Mouse (Mus musculus): Measurements from ENCODE around the gene Trim59. TPM values are rescaled to one million over a fixed set of nuclear protein-coding genes. Genes with fewer than 3 reads are reported as not detected.

The Trim59 gene
- polyA plus RNA-seq (2012; rRNA removed): 9.3 and 22.2 TPM in 2 replicates

- H3K36me3 ChIP-seq (ENCODE audit: control insufficient read depth, insufficient read depth, low read length): peaks cover 10% of the 10 kb centered on the region; the same call in 1 of the 2 replicates
- TF ChIP-seq CTCF (IDR thresholded peaks at IDR 0.05; ENCODE audit: borderline replicate concordance, control insufficient read depth, extremely low read depth, insufficient read depth, low read length, poor library complexity) (no peak), POLR2A (IDR thresholded peaks at IDR 0.05; ENCODE audit: control insufficient read depth, extremely low read depth, insufficient read depth, low read length, poor library complexity) (peak; percentile 77; the same call in 1 of the 2 replicates)
- WGBS: under 1% methylated on average over 80 of the region's 80 CpGs
- H3K27me3 ChIP-seq (ENCODE audit: control insufficient read depth, insufficient read depth, low read length): no peaks in the 10 kb centered on the region
- DNase-seq: peak; percentile 91
- H3K4me1 ChIP-seq (replicated peaks; ENCODE audit: control insufficient read depth, insufficient read depth, low read length): peaks cover 6% of the 10 kb centered on the region
- H3K4me3 ChIP-seq (ENCODE audit: control insufficient read depth, insufficient read depth, low read length): peak within 1 kb of the TSS; percentile 86
- H3K27ac ChIP-seq (ENCODE audit: control insufficient read depth, insufficient read depth, low read length): peak within 1 kb of the TSS; percentile 25; the same call in 1 of the 2 replicates
Measured at GRCm38 (mm10) chr3:69044645-69045399, at the start of gene Trim59. Trim59 (minus strand) TSS chr3:69044755.

DNA sequence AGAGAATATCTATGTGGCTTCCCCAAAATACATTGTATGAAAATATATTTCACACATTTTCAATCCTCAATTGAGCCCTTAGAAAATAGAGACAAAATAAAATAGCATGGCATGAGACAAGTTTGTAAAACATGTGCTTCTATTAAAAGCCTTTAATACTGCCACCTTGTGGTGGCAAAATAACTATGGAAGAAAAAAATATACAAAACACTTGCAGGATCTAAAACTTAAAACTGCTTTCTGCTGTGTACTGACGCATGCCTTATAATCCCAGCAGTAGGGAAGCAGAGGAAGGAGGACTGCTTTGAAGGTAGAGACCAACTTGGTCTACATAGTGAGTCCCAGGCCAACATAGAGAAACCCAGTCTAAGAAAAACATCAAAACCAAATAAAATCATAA lies 19.4 kb upstream of the Trim59 start:
- Histone ChIP-seq H3K4me1 (replicated peaks; ENCODE audit: control insufficient read depth, insufficient read depth, low read length) (no peaks in the 10 kb centered on the region), H3K36me3 (ENCODE audit: control insufficient read depth, insufficient read depth, low read length) (no peaks in the 10 kb centered on the region), H3K4me3 (ENCODE audit: control insufficient read depth, insufficient read depth, low read length) (no peak overlapping the region), H3K27me3 (ENCODE audit: control insufficient read depth, insufficient read depth, low read length) (no peaks in the 10 kb centered on the region), H3K27ac (ENCODE audit: control insufficient read depth, insufficient read depth, low read length) (no peak overlapping the region)
- 62% methylated on average over 1 of the region's 1 CpGs for WGBS
- TF ChIP-seq POLR2A (IDR thresholded peaks at IDR 0.05; ENCODE audit: control insufficient read depth, extremely low read depth, insufficient read depth, low read length, poor library complexity) (no peak), CTCF (IDR thresholded peaks at IDR 0.05; ENCODE audit: borderline replicate concordance, control insufficient read depth, extremely low read depth, insufficient read depth, low read length, poor library complexity) (no peak)
- DNase-seq: no peak

GRCm38 (mm10) chr3:69062764-69063163 lies 18.2 kb upstream of the Trim59 start:
- H3K4me3 ChIP-seq (ENCODE audit: control insufficient read depth, insufficient read depth, low read length): no peak overlapping the region
- WGBS: 75% methylated on average over 1 of the region's 1 CpGs
- no peaks in the 10 kb centered on the region for H3K27me3 ChIP-seq (ENCODE audit: control insufficient read depth, insufficient read depth, low read length)
- no peak overlapping the region for H3K27ac ChIP-seq (ENCODE audit: control insufficient read depth, insufficient read depth, low read length)
- no peaks in the 10 kb centered on the region for H3K4me1 ChIP-seq (replicated peaks; ENCODE audit: control insufficient read depth, insufficient read depth, low read length)
- no peaks in the 10 kb centered on the region for H3K36me3 ChIP-seq (ENCODE audit: control insufficient read depth, insufficient read depth, low read length)
- no peak for TF ChIP-seq CTCF (IDR thresholded peaks at IDR 0.05; ENCODE audit: borderline replicate concordance, control insufficient read depth, extremely low read depth, insufficient read depth, low read length, poor library complexity)
- TF ChIP-seq POLR2A (IDR thresholded peaks at IDR 0.05; ENCODE audit: control insufficient read depth, extremely low read depth, insufficient read depth, low read length, poor library complexity): no peak
- DNase-seq: no peak

GRCm38 (mm10) chr3:69060672-69061071 lies 16.1 kb upstream of the Trim59 start:
- 95% methylated on average over 4 of the region's 4 CpGs for WGBS
- no peak for DNase-seq
- H3K27ac ChIP-seq (ENCODE audit: control insufficient read depth, insufficient read depth, low read length): no peak overlapping the region
- H3K27me3 ChIP-seq (ENCODE audit: control insufficient read depth, insufficient read depth, low read length): no peaks in the 10 kb centered on the region
- no peaks in the 10 kb centered on the region for H3K4me1 ChIP-seq (replicated peaks; ENCODE audit: control insufficient read depth, insufficient read depth, low read length)
- no peak overlapping the region for H3K4me3 ChIP-seq (ENCODE audit: control insufficient read depth, insufficient read depth, low read length)
- TF ChIP-seq CTCF (IDR thresholded peaks at IDR 0.05; ENCODE audit: borderline replicate concordance, control insufficient read depth, extremely low read depth, insufficient read depth, low read length, poor library complexity) (no peak), POLR2A (IDR thresholded peaks at IDR 0.05; ENCODE audit: control insufficient read depth, extremely low read depth, insufficient read depth, low read length, poor library complexity) (no peak)
- no peaks in the 10 kb centered on the region for H3K36me3 ChIP-seq (ENCODE audit: control insufficient read depth, insufficient read depth, low read length)

DNA sequence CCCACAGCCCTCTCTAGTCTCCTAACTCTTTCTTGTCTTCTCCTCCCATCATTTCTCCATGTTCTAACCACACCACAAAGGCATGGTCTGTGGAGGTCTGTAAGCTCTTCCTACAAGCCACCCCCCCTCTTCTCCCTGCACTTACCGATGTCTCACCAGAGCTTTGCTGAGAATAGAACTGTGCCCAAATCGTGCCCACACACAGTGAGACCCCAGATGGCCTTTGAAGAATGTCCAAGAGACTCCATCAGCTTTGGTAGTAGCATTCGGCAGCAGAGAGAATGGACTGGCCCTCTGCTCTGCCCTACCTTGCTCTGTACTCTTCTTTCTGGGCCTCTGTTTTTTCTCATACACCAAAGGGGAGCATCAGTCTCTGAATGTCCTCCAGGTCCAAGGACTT lies 11.3 kb upstream of the Trim59 start:
- no peaks in the 10 kb centered on the region for H3K36me3 ChIP-seq (ENCODE audit: control insufficient read depth, insufficient read depth, low read length)
- H3K27ac ChIP-seq (ENCODE audit: control insufficient read depth, insufficient read depth, low read length): no peak overlapping the region
- TF ChIP-seq CTCF (IDR thresholded peaks at IDR 0.05; ENCODE audit: borderline replicate concordance, control insufficient read depth, extremely low read depth, insufficient read depth, low read length, poor library complexity): no peak
- TF ChIP-seq POLR2A (IDR thresholded peaks at IDR 0.05; ENCODE audit: control insufficient read depth, extremely low read depth, insufficient read depth, low read length, poor library complexity): no peak
- DNase-seq: no peak
- H3K27me3 ChIP-seq (ENCODE audit: control insufficient read depth, insufficient read depth, low read length): no peaks in the 10 kb centered on the region
- 89% methylated on average over 3 of the region's 3 CpGs for WGBS
- H3K4me3 ChIP-seq (ENCODE audit: control insufficient read depth, insufficient read depth, low read length): no peak overlapping the region
- H3K4me1 ChIP-seq (replicated peaks; ENCODE audit: control insufficient read depth, insufficient read depth, low read length): no peaks in the 10 kb centered on the region

DNA sequence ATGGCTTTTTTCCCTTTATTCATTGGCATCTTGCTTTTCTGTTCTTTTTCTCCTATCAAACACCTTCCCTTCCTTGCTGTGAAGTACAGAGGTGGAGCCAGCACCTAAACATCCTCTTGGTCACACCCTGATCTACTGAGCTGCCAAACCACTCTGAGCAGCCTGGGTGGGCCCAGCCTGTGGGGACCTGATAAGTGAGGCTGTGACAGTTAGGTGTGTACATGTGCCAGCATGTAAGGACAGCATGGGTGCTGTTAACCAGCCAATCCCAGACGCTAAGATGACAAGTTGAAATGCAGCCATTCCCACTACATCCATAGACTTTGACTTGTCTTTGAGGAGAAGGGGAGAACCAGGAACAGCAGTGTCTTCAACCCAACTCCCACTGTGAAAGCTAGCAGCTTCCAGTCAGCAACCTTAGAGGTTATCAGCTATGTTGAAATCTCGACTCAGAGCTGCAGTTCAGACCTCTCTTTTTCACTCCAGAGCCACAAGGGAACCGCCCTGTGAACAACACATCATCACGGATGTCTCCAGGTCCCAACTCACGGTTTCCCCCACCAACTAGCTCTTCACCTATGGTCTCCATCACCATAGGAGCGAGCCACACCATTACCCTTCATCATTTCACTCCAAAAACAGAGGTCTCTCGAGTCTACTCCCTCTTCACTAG lies 10.3 kb upstream of the Trim59 start:
- Histone ChIP-seq H3K27me3 (ENCODE audit: control insufficient read depth, insufficient read depth, low read length) (no peaks in the 10 kb centered on the region), H3K27ac (ENCODE audit: control insufficient read depth, insufficient read depth, low read length) (no peak overlapping the region), H3K36me3 (ENCODE audit: control insufficient read depth, insufficient read depth, low read length) (no peaks in the 10 kb centered on the region), H3K4me1 (replicated peaks; ENCODE audit: control insufficient read depth, insufficient read depth, low read length) (no peaks in the 10 kb centered on the region), H3K4me3 (ENCODE audit: control insufficient read depth, insufficient read depth, low read length) (no peak overlapping the region)
- DNase-seq: no peak
- TF ChIP-seq CTCF (IDR thresholded peaks at IDR 0.05; ENCODE audit: borderline replicate concordance, control insufficient read depth, extremely low read depth, insufficient read depth, low read length, poor library complexity) (no peak), POLR2A (IDR thresholded peaks at IDR 0.05; ENCODE audit: control insufficient read depth, extremely low read depth, insufficient read depth, low read length, poor library complexity) (no peak)
- WGBS: 95% methylated on average over 7 of the region's 7 CpGs
